Mouse (Mus musculus) midbrain, postnatal 0 days (tissue): Measurements from ENCODE around the gene Ccdc97. TPM values are rescaled to one million over a fixed set of nuclear protein-coding genes. Genes with fewer than 3 reads are reported as not detected.

Experiments
- ATAC-seq: fragments of 200-750 bp; cut with Nextera tagmentation; 2 replicates; pipeline ENCODE4 v1.8.0; 2017; ENCODE audit warnings: moderate number of reproducible peaks, mild to moderate bottlenecking, moderate TSS enrichment, moderate library complexity; ENCODE audit not compliant: low FRiP score
- DNase-seq: peaks from one replicate; pipeline ENCODE4 v3.0.0-alpha.2; 2015; ENCODE audit warnings: low spot score
- H3K27ac ChIP-seq: fragments of 300-500 bp; sonication (generic); 2 replicates; pipeline ENCODE4 v1.5.1; 2014; ENCODE audit warnings: low read depth, mild to moderate bottlenecking, low read length, mixed read lengths
- H3K27me3 ChIP-seq: fragments of 300-500 bp; sonication (generic); 2 replicates; pipeline ENCODE4 v1.6.1; 2014; ENCODE audit warnings: low read length, control low read depth, mixed read lengths; ENCODE audit not compliant: insufficient read depth
- H3K36me3 ChIP-seq: fragments of 300-500 bp; sonication (generic); 2 replicates; pipeline ENCODE4 v1.6.1; 2014; ENCODE audit warnings: low read length, control low read depth, mixed read lengths; ENCODE audit not compliant: insufficient read depth
- H3K4me1 ChIP-seq: fragments of 300-500 bp; sonication (generic); 2 replicates; pipeline ENCODE4 v1.6.1; 2014; ENCODE audit warnings: mild to moderate bottlenecking, control low read depth, antibody characterized with exemption, low read length, mixed read lengths; ENCODE audit not compliant: insufficient read depth
- H3K4me2 ChIP-seq: fragments of 300-500 bp; sonication (generic); 2 replicates; pipeline ENCODE4 v1.6.1; 2014; ENCODE audit warnings: low read depth, mild to moderate bottlenecking, low read length, mixed read lengths; ENCODE audit not compliant: poor library complexity, severe bottlenecking
- H3K4me3 ChIP-seq: fragments of 300-500 bp; sonication (generic); 2 replicates; pipeline ENCODE4 v1.5.1; 2014; ENCODE audit warnings: low read depth, mild to moderate bottlenecking, low read length, moderate library complexity
- H3K9ac ChIP-seq: fragments of 300-500 bp; sonication (generic); replicated peaks from 2 replicates; pipeline ENCODE4 v1.6.1; 2014; ENCODE audit warnings: mild to moderate bottlenecking, low read length, moderate library complexity, mixed read lengths; ENCODE audit not compliant: poor library complexity, severe bottlenecking
- H3K9me3 ChIP-seq: fragments of 300-500 bp; sonication (generic); 2 replicates; pipeline ENCODE4 v1.6.1; 2016; ENCODE audit warnings: low read length, control low read depth
- CTCF ChIP-seq: IDR thresholded peaks from 2 replicates; pipeline ENCODE4 v1.5.1; 2016; ENCODE audit warnings: antibody characterized with exemption, mild to moderate bottlenecking
- WGBS: fragments of 180-500 bp; shearing (Covaris S2); extraction: QIAGEN DNeasy Blood & Tissue Kit; methylation state at CpG from one replicate; pipeline ENCODE4 v1.1.7; 2014; 5-methylcytosine and 5-hydroxymethylcytosine counted together
- polyA plus RNA-seq: library from polyadenylated mRNA; unstranded; fragments of >200 nt; fragmentation: Nextera tagmentation; extraction: Ambion mirVana; gene quantifications from 2 replicates; pipeline ENCODE4 v1.2.1, GENCODE M21; 2015
- total RNA-seq: library from RNA; depleted of rRNA; stranded (reverse); fragments of >200 nt; gene quantifications from 2 replicates; pipeline ENCODE4 v1.2.3, GENCODE M21; 2014

Ccdc97 gene
- total and polyA plus RNA-seq, 2 experiments from 2014 or later = 29.1 to 38.3 TPM

- Histone ChIP-seq H3K4me1 (peaks cover 6% of the 10 kb centered on the region), H3K27ac (no peak overlapping the region), H3K27me3 (peaks cover 36% of the 10 kb centered on the region), H3K4me2 (no peak overlapping the region), H3K9ac (no peak overlapping the region), H3K9me3 (no peaks in the 10 kb centered on the region), H3K4me3 (no peak overlapping the region), H3K36me3 (no peaks in the 10 kb centered on the region)
- TF ChIP-seq CTCF = no peak
- DNase-seq (no peak), ATAC-seq (no peak)
- 75% methylated on average over 21 of the region's 21 CpGs for WGBS
These were observed 32.9 kb downstream of the Ccdc97 start for GRCm38 (mm10) chr7:25685926-25686470.

- Histone ChIP-seq H3K9me3 (no peaks in the 10 kb centered on the region), H3K27me3 (peaks cover 30% of the 10 kb centered on the region), H3K9ac (no peak overlapping the region), H3K4me2 (no peak overlapping the region), H3K36me3 (no peaks in the 10 kb centered on the region), H3K27ac (no peak overlapping the region), H3K4me3 (no peak overlapping the region), H3K4me1 (peaks cover 6% of the 10 kb centered on the region)
- no peak for TF ChIP-seq CTCF
- ATAC-seq (no peak), DNase-seq (no peak)
- WGBS = 87% methylated on average over 6 of the region's 6 CpGs
These were observed 34.2 kb downstream of the Ccdc97 start for GRCm38 (mm10) chr7:25684659-25685058.

DNA sequence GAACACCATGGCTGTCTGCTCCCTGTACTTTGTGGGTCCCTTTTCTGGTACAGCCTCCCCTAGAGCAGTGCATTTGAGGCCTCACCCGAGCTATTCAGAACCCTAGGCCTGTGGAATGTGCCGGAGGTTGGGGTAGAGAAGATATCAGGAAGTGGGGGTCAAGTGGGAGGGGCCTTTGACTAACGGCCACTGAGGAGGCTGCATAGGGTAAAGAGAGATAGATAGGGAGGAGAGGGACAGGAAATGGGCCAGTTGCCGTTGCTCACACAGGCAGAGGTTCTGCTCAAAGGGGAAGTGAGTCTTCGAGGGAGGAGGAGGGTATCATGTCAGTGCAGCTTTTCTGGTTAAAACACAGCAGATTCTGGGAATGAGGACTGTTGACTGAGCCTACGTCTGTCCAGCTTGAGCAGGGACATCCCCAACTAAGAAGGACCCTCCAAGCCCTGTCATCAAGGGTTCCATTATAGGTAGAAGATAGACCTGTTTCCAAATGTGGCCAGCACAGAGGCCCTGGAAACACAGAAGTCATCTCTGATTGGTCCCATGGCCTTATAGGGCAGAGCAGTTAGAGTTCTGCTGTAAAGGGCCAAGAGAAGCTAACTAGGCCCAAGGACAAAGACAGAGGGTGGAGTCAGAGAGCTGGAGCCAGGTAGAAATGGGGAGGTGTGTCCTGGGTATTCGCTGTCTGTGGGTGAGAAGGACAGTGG, 35.3 kb downstream of the Ccdc97 start:
- Histone ChIP-seq H3K4me3 (no peak overlapping the region), H3K27me3 (peaks cover 26% of the 10 kb centered on the region), H3K27ac (no peak overlapping the region), H3K4me2 (no peak overlapping the region), H3K36me3 (no peaks in the 10 kb centered on the region), H3K9me3 (no peaks in the 10 kb centered on the region), H3K4me1 (peaks cover 6% of the 10 kb centered on the region), H3K9ac (no peak overlapping the region)
- ATAC-seq (no peak), DNase-seq (no peak)
- TF ChIP-seq CTCF = no peak
- 81% methylated on average over 7 of the region's 7 CpGs for WGBS

DNA sequence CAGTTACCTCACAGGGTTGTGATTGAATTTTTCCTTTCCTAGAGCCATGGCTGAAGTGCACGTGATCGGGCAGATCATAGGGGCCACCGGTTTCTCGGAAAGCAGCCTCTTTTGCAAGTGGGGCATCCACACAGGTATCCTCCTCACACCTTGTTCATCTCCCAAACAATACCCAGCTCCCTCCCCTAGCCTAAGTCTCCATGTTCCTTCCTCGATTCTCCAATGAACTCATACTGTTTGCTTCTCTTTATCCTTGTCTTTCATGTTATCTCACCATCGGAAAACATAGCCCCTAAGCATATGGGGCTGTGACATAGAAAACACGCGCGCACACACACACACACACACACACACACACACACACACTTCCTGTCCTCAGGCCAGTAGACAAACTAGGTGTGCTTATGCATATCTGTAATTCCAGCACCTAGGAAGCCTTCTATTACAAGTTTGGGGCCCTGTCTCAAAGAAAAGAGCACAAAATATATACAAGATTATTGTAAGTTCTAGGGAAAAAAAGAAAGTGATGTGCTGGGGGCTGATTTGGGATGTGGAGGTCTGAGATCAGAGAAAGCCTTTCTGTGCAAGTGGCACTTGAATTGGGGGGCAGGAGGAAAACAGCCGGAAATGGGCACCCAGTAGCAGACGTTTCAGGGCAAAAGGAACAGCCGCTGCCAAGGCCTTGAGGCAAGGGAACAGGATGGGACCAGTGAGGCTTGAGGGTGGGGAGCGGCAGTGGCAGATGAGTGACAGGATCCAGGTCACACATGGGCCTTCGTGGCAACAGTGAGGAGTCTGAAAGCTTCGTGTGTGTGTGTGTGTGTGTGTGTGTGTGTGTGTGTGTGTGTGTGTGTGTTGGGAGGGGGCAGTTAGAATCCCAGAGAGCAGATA, 37.3 kb downstream of the Ccdc97 start:
- H3K9ac ChIP-seq = peak overlapping the region; percentile 42
- 59% methylated on average over 15 of the region's 15 CpGs for WGBS
- DNase-seq (no peak), ATAC-seq (no peak; the same call in 1 of the 2 replicates)
- H3K27ac ChIP-seq = peak overlapping the region; percentile 85
- no peaks in the 10 kb centered on the region; the same call in 1 of the 2 replicates for H3K4me1 ChIP-seq
- no peaks in the 10 kb centered on the region for H3K9me3 ChIP-seq
- H3K27me3 ChIP-seq = peaks cover 7% of the 10 kb centered on the region; the same call in 1 of the 2 replicates
- H3K4me3 ChIP-seq = peak overlapping the region; percentile 43
- TF ChIP-seq CTCF = no peak
- H3K36me3 ChIP-seq = no peaks in the 10 kb centered on the region
- peak overlapping the region; percentile 59 for H3K4me2 ChIP-seq

GRCm38 (mm10) chr7:25680514-25681258, 38.2 kb downstream of the Ccdc97 start, which contains the start of gene B9d2:
Gene B9d2 (plus strand): TSS chr7:25680780.
- WGBS = under 1% methylated on average over 46 of the region's 46 CpGs
- TF ChIP-seq CTCF = 0 out of 2 replicates have a peak, but pooled peaks have one; percentile 19
- ATAC-seq (peak; percentile 96), DNase-seq (peak; percentile 97)
- Histone ChIP-seq H3K27ac (peak within 1 kb of the TSS; percentile 85), H3K36me3 (no peaks in the 10 kb centered on the region), H3K4me3 (peak within 1 kb of the TSS; percentile 43), H3K4me2 (peak within 1 kb of the TSS; percentile 59), H3K4me1 (no peaks in the 10 kb centered on the region; the same call in 1 of the 2 replicates), H3K9me3 (no peaks in the 10 kb centered on the region), H3K27me3 (no peaks in the 10 kb centered on the region), H3K9ac (peak within 1 kb of the TSS; percentile 42)
